Mouse (Mus musculus) MEL-GATA-1-ER (cell line): ENCODE data around the gene Cntnap5b.
A peak's percentile ranks its signal among the peaks of the same experiment; 100 is the strongest.

ENCODE experiments used
- DNase-seq: peaks from one replicate; pipeline ENCODE4 v3.0.0-alpha.2; 2012; ENCODE audit warnings: low read depth; ENCODE audit errors: extremely low read depth

The Cntnap5b gene

DNA sequence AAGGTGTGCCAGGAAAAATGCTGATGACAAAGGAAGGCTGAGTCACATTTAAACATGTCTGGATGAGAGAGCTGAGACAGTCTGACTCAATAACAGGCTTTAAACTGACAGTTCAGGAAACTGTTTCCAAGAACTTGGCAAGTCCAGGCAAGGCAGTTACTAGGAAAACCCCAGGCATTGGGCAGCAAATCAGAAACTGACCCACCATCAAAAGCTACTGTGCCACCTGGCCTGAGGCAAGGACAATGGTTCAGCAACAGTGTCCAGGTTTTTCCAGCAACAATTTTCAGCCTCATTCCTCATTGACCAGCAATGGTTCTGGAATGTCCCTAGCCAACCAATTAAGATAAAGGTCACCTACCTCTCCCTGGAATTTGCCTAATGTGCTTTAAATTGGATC is 399.0 kb downstream of the Cntnap5b start:
- DNase-seq: no peak

GRCm38 (mm10) chr1:100180050-100180449 is 407.5 kb downstream of the Cntnap5b start:
- peak; percentile 97 for DNase-seq

GRCm38 (mm10) chr1:100231980-100232608 is 459.5 kb downstream of the Cntnap5b start:
- DNase-seq: no peak

GRCm38 (mm10) chr1:100251964-100252363 is 479.4 kb downstream of the Cntnap5b start:
- no peak for DNase-seq

GRCm38 (mm10) chr1:100310687-100311086 is 538.1 kb downstream of the Cntnap5b start:
- DNase-seq: no peak

GRCm38 (mm10) chr1:100331066-100331465 is 558.5 kb downstream of the Cntnap5b start:
- peak; percentile 0 for DNase-seq

DNA sequence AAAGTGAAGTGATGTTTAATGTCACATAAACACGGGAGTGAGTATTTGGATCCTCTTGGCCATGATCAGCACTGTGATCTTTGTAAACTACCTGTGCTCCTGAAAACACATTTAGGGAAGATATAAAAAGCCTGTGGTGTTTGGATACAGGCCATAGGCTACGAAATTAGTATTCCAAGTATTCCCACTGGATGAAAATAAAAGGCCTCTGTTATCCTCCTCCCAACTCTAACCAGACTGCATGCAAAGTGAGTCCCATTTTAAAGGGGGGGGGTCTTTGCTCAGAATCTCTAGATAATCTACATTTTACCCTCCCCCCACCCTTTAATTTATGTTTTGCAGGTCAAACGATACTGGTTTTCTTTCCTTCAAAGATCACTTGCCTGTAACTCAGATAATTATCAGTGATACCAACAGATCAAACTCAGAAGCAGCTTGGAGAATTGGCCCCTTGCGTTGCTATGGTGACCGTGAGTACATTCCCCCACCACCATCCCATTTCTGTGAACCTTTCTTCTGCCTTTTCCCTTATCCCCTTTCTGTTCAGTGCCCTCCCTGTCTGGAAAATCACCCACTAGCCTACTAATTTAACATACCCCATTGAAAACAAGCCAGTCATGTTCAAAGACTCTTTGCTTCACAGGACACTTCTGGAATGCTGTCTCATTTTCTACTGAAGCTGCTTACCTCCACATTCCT is 597.0 kb downstream of the Cntnap5b start:
- no peak for DNase-seq

GRCm38 (mm10) chr1:100386252-100386651 is 613.7 kb downstream of the Cntnap5b start:
- no peak for DNase-seq

DNA sequence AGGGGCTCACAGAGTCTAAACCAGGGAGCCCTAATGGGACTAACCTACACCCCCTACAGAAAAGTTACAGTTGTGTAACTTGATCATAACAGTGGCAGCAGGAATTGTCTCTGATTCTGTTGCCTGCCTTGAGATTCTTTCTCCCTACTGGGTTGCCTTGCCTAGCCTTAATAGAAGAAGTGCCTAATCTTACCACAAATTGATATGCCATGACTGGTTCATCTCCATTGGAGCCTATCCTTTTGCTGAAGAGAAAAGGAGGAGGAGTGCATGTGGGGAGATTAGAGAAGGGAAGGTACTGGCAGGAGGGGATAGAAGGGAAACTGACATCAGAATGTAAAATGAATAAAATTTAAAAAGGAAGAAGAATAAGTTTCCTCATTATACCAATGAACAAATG is 621.5 kb downstream of the Cntnap5b start:
- DNase-seq: peak; percentile 23

DNA sequence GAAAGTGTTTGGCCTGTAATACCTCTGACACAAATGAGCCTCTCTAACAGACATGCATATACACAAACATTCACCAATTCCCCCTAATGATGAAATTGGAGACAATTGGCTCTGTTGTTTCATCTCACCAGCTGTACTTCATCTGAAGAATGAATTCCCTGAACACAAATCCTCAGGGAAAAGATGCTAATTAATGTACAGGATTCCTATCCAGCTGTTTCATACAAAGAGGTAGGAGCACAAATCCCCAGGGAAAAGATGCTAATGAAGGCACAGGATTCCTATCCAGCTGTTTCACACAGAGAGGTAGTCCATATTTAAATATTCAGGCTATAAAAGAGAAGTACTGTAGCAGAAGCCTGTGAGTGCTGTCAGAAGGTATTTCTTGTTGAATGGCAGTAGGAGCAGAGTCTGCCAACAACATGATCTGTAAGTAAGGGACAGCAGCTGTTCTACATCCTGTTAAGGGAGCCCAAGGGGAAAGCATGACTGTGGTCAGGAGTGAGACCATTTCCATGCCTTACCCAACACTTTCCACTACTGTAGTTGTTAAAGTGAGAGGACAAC is 644.2 kb downstream of the Cntnap5b start:
- no peak for DNase-seq

DNA sequence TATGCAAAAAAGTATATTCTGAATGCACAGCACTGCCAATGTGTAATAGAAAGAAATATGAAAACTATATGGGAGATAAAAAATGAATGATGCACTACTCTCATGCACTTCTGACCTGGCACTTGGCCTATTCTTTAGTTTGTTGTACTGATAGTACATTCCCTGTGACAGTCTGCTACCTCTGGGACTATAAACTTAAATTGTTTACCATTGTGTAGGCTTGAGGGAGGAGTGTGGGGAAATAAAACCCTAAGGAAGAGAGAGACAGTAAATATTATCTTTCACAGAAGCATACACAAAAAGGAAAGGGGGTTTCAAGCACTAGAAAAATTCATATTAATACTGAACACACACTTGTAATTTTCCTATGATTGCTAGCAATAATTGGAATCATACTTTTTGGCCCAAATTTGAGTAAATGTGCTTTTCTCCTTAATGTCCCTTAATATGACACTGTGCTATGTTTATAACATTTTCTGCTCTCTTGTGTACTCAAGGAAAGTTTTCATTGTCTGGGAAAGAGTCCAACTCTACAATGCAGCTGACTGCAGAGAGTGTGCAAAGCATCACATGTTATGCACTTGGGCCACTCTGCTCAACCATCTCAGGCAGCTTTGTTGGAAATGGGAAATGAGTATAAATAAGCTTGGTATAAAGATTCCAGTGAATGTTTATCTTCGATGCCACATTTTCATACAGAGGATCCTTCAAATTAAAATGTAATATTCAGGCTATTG is 657.6 kb downstream of the Cntnap5b start:
- no peak for DNase-seq

- no peak for DNase-seq
Observed at GRCm38 (mm10) chr1:100463877-100464276, 691.3 kb downstream of the Cntnap5b start.

DNA sequence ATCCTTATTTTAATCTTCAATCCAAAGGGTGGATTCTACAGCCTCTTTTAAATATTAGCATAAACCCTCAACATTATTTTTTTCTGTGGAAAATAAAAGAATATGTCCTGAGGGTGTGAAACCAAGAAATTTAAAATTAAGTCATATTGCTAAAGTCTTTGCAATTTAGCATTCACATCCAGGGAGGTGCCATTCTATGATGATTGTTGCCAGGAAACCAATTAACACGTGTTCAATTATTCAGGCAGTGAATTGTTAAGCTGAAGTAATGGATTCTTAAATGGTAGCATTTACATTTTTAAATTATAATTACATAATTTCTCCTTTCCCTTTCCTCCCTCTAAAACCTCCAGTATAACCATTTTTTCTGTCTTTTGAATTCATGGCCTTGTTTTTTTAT is 692.7 kb downstream of the Cntnap5b start:
- DNase-seq: no peak

- DNase-seq: no peak
Observed at GRCm38 (mm10) chr1:100467595-100467994, 695.0 kb downstream of the Cntnap5b start.

- no peak for DNase-seq
Observed at GRCm38 (mm10) chr1:100509866-100510265, 737.3 kb downstream of the Cntnap5b start.
